Mouse (Mus musculus) small intestine, adult 2 months (tissue): ENCODE results near the gene Thrap3.

Experiments used
- CTCF ChIP-seq: fragments of 200-500 bp; IDR thresholded peaks from 2 replicates; pipeline ENCODE4 v1.5.1; 2012; ENCODE audit warnings: low read depth, mild to moderate bottlenecking, control low read depth, inconsistent platforms, low read length, moderate library complexity, mixed read lengths; ENCODE audit not compliant: insufficient replicate concordance, insufficient read length; ENCODE audit errors: extremely low read depth
- POLR2A ChIP-seq: fragments of 200-500 bp; IDR thresholded peaks from 2 replicates; pipeline ENCODE4 v1.6.1; 2012; ENCODE audit warnings: low read depth, mild to moderate bottlenecking, control low read depth, inconsistent platforms, low read length, moderate library complexity

DNA sequence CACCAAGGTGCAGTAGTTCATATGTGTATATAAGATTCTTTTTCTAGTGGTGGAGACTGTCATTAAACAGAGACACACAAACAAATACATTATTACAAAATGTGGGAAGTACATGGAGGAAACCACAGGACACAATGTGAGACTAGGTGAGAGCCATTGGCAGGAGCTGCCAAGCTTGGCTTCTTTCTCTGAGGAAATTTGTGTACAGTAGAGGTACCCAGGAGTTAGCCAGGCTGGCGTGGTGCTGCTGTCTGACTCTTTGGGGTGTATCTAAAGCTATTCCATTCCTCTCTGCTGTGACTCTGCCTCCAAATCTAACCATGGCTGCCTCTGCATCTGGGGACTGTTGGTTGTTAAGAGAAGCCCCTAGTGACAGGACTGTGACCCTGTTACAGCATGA lies 83.5 kb downstream of the Thrap3 start:
- TF ChIP-seq CTCF: no peak
- TF ChIP-seq POLR2A: no peak
